Mouse (Mus musculus) cerebellum, postnatal 36 days (tissue): ENCODE results near the gene Tpd52l2.

Source experiments
- DNase-seq, 2 experiments: peaks; one replicate each; pipeline ENCODE4 v3.0.0; 2021 to 2022; ENCODE audit warnings: mixed read lengths in 2 of 2

Gene Tpd52l2

DNA sequence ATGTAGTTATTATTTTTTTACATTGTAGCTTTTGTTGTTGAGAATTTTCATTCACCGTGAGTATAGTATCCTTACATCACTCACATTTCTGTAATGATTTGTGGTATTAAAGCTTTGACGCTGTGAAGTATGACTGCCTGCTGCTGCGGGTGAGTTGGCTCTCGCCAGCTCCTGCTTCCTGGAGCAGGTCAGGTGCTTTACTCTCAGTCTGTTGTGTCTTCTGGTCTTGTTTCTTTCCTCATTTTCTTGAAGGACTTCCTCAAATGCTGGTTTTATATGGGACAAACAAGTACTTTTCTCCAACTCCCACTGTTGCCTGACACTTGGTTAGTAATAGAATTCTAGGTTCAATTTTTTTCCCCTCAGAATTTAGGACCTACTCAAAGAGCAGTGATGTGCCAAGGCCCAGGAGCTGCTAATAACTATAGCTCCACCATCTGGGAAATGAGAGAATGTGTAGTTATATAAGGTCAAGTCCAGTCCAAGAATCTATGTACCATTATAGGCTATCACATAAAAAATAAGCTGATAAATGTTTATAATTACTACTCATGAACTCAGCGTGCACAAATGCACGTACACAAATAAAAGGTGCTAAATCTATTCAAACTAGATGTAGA is 44.9 kb downstream of the Tpd52l2 start:
- no peak for DNase-seq

DNA sequence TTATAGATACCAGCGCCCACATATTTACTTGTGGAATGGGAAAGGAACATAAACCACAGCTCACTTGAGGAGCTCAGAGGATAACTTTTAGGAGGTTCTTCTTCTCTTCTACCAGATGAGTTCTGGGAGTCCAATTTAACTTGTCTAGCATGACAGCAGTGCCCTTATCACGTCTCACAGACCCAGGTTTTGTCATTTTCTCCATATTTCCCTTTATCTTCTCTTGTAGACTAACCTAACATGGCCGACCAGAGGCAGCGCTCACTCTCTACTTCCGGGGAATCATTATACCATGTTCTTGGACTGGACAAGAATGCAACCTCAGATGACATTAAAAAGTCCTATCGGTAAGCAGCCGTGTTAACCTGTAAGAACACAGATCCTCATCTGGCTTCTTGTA is 49.2 kb downstream of the Tpd52l2 start:
- DNase-seq: no peak

DNA sequence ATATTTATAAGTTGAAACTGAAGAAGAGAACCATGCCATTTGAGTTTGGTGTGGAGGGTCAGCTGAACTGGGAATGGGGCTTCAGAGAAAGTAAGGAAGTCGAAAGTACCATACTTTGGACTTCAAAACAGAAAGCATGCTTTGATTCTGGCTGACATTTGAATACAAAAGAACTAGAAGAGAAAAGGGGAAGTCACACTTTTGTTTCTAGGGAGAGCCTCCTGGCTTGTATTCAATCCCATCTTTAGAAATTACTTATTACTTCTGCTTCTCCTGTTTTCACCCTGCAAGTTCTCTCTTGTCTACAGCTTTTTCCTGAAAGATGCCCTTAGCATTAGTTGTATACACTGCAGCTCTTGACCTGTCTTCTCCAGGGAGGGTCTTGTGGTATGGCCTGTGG is 51.3 kb downstream of the Tpd52l2 start:
- DNase-seq: no peak

DNA sequence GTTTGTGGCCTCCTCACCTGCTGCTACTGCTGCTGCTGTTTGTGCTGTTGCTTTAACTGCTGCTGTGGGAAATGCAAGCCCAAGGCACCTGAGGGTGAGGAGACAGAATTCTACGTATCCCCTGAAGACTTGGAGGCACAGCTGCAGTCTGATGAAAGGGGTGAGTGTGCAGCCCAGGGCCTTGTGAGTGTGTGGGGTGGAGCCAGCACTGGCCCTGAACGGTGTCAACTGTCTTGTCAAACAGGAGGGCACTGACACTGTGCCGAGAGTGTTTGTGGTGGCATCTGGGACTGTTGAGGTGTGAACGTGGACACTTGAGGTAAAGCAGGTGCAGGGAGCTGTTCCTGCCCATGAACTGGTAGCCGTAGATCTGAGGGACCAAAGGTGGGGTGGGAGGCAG is 51.7 kb downstream of the Tpd52l2 start:
- DNase-seq: no peak

DNA sequence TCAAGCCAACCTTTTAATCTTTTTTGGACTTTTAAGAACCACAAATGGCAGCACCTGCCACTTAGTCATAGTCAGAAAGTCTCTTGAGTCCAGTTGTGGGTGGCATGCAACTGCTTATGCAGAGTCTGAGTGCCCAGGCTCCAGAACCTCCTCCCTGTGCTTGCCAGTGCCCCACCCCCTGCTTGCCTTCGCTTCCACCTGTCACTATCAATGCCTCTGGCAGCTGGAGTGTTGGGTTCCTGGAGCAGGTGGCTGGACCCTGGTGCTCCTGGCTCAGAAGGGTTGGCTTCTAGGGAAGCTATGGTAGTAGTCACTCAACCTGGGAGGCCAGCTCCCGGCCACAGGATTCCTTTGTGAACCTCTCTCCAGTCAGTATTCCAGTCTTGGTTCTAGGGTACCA is 53.3 kb downstream of the Tpd52l2 start:
- no peak for DNase-seq

DNA sequence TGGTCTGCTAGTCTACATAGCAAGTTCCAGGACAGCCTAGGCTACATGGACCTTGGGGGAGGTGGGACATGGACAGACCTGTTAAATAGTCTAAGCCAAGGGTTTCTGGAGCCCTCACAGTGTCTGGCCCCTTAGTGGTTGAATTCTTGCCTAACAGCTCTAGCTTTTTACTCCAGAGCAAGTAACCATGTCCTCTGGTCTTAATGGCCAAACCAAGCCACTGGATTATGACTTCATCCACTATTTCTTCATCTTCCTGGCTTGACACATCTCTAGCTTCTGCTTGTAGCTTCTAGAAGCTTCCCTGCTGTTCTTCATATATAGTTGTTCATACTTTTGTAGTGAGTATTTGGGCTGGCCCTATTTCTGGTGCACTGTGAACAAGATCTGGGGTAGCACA is 56.8 kb downstream of the Tpd52l2 start:
- DNase-seq: no peak

DNA sequence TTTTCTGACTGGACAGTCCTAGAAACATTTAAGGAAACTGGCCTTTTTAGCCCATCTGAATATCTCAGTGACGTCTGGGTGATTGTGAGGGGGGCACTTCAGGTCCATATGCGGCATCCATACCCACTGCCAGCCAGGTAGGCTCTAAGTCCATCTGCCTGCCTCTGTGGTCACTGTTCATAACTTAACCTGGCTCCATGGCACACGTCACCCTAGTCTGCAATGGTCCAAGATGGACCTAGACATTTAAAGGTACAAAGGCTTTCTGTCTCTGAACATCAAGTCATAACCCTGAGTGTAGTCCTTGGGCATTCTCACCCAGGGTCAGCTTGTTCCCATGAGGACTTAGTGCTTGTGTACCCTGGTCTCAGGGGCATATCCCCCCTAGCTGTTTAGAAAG is 70.4 kb downstream of the Tpd52l2 start:
- DNase-seq: no peak
